Mouse (Mus musculus) layer of hippocampus, adult 9-11 months (tissue): ENCODE results near the gene Hsd17b3.

Source experiments
- DNase-seq: peaks from one replicate; pipeline ENCODE4 v3.0.0; 2022

The Hsd17b3 gene

GRCm38 (mm10) chr13:64089130-64089529 lies at the start of gene Hsd17b3:
Gene Hsd17b3, minus strand, starts transcription at chr13:64089230.
- no peak for DNase-seq

GRCm38 (mm10) chr13:64129616-64130375 lies 40.8 kb upstream of the Hsd17b3 start:
- peak; percentile 18 for DNase-seq

- no peak for DNase-seq
Observed at GRCm38 (mm10) chr13:64128858-64129615, 40.0 kb upstream of the Hsd17b3 start, which contains the start of gene Slc35d2. Gene Slc35d2, minus strand, starts transcription at chr13:64129368.

- DNase-seq = no peak
Observed at GRCm38 (mm10) chr13:64126316-64126715, 37.3 kb upstream of the Hsd17b3 start.

GRCm38 (mm10) chr13:64124886-64125285 lies 35.9 kb upstream of the Hsd17b3 start:
- DNase-seq = no peak

- DNase-seq = no peak
Observed at GRCm38 (mm10) chr13:64123491-64124188, 34.6 kb upstream of the Hsd17b3 start.

GRCm38 (mm10) chr13:64120760-64121159 lies 31.7 kb upstream of the Hsd17b3 start:
- no peak for DNase-seq

- no peak for DNase-seq
Observed at GRCm38 (mm10) chr13:64117442-64117841, 28.4 kb upstream of the Hsd17b3 start.

- no peak for DNase-seq
Observed at GRCm38 (mm10) chr13:64110421-64110820, 21.4 kb upstream of the Hsd17b3 start.

- DNase-seq = no peak
Observed at GRCm38 (mm10) chr13:64108381-64108850, 19.4 kb upstream of the Hsd17b3 start.

- DNase-seq = no peak
Observed at GRCm38 (mm10) chr13:64107535-64107934, 18.5 kb upstream of the Hsd17b3 start.

- no peak for DNase-seq
Observed at GRCm38 (mm10) chr13:64107105-64107504, 18.1 kb upstream of the Hsd17b3 start.

- DNase-seq = no peak
Observed at GRCm38 (mm10) chr13:64105690-64106089, 16.7 kb upstream of the Hsd17b3 start.

- no peak for DNase-seq
Observed at GRCm38 (mm10) chr13:64100186-64100585, 11.2 kb upstream of the Hsd17b3 start.

- no peak for DNase-seq
Observed at GRCm38 (mm10) chr13:64098992-64099391, 10.0 kb upstream of the Hsd17b3 start.

- DNase-seq = peak; percentile 8
Observed at GRCm38 (mm10) chr13:64093341-64093740, 4.3 kb upstream of the Hsd17b3 start.

- no peak for DNase-seq
Observed at GRCm38 (mm10) chr13:64092752-64093151, 3.7 kb upstream of the Hsd17b3 start.

- DNase-seq = no peak
Observed at GRCm38 (mm10) chr13:64092141-64092540, 3.1 kb upstream of the Hsd17b3 start.

GRCm38 (mm10) chr13:64091006-64091405 lies 2.0 kb upstream of the Hsd17b3 start:
- DNase-seq = no peak

- no peak for DNase-seq
Observed at GRCm38 (mm10) chr13:64090278-64090677, 1.2 kb upstream of the Hsd17b3 start.

GRCm38 (mm10) chr13:64088057-64088456 lies 973 bp downstream of the Hsd17b3 start:
- no peak for DNase-seq

- no peak for DNase-seq
Observed at GRCm38 (mm10) chr13:64086036-64086435, 3.0 kb downstream of the Hsd17b3 start.

- DNase-seq = no peak
Observed at GRCm38 (mm10) chr13:64083331-64083730, 5.7 kb downstream of the Hsd17b3 start.
